Comparison of ENCODE assay signal across 7 mouse cellular contexts in the genomic region with DNA sequence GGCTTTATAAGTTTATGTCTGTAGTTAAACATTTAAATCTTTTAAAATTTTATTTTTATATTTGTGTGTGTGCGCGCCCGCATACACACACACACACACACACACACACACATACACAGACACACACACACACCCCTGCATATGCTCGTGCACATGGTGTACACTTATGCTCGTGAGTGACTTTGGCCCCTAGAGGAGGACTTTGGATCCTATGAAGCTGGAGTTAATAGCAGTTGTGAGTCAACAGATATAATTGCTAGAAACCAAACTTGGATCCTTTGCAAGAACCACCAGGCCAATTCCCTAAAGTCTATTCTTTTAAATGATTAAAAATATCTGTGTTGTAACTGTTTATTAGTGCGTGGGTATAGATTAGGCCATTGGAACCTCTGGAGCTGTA. TPM values are rescaled to one million over a fixed set of nuclear protein-coding genes. Genes with fewer than 3 reads are reported as not detected.
DNase-seq lines count a peak whose midpoint lies in the region; ATAC-seq and TF ChIP-seq lines count a peak whose summit lies in the region.

No protein-coding gene starts in this region.

- no peak; the same call in 1 of the 2 replicates for TF ChIP-seq CTCF in left cerebral cortex, adult 2 months (IDR thresholded peaks at IDR 0.05)

- intact Hi-C loops in left cerebral cortex, adult 2 months (cut with DNase I): no loop called here
- intact Hi-C loops in left cerebral cortex, postnatal 14 days (cut with DNase I): no loop called here

- no peak for DNase-seq in left cerebral cortex, adult 2 months (ENCODE audit: extremely low spot score in 1 of 2, low spot score in 2 of 2)
- DNase-seq in left cerebral cortex, postnatal 14 days (ENCODE audit: low spot score in 2 of 2): no peak
- no peak for DNase-seq in forebrain, embryonic 11.5 days (ENCODE audit: low spot score)
- no peak for DNase-seq in adrenal gland, postnatal 36 days
- no peak for DNase-seq in urinary bladder, adult 18-20 months (ENCODE audit: low spot score in 2 of 2)

- no peaks in the 10 kb centered on the region for H3K36me3 ChIP-seq in forebrain, embryonic 11.5 days (ENCODE audit: control insufficient read depth, insufficient read depth, low read length)
- H3K36me3 ChIP-seq in hindbrain, embryonic 13.5 days: no peaks in the 10 kb centered on the region
- H3K36me3 ChIP-seq in neural tube, embryonic 14.5 days (ENCODE audit: control insufficient read depth, insufficient read depth, low read length): no peaks in the 10 kb centered on the region

- H3K9ac ChIP-seq in forebrain, embryonic 11.5 days (ENCODE audit: low read length): no peak overlapping the region
- no peak overlapping the region for H3K9ac ChIP-seq in hindbrain, embryonic 13.5 days
- H3K9ac ChIP-seq in neural tube, embryonic 14.5 days (replicated peaks; ENCODE audit: low read depth, low read length): no peak overlapping the region

- no peak; the same call in 1 of the 2 replicates for ATAC-seq in forebrain, embryonic 11.5 days (replicated peaks; ENCODE audit: low FRiP score)
- ATAC-seq in hindbrain, embryonic 13.5 days (ENCODE audit: low FRiP score): peak; percentile 71
- peak; percentile 50; the same call in 1 of the 2 replicates for ATAC-seq in neural tube, embryonic 14.5 days (ENCODE audit: low read depth)

- no peaks in the 10 kb centered on the region for H3K9me3 ChIP-seq in forebrain, embryonic 11.5 days (ENCODE audit: control insufficient read depth, low read length)
- H3K9me3 ChIP-seq in hindbrain, embryonic 13.5 days: no peaks in the 10 kb centered on the region
- H3K9me3 ChIP-seq in neural tube, embryonic 14.5 days (ENCODE audit: control insufficient read depth, low read length): no peaks in the 10 kb centered on the region

- no peaks in the 10 kb centered on the region; the same call in 1 of the 2 replicates for H3K4me1 ChIP-seq in forebrain, embryonic 11.5 days (replicated peaks; ENCODE audit: control insufficient read depth, insufficient read depth, low read length)
- H3K4me1 ChIP-seq in hindbrain, embryonic 13.5 days (replicated peaks): peaks cover 33% of the 10 kb centered on the region
- H3K4me1 ChIP-seq in neural tube, embryonic 14.5 days (ENCODE audit: control insufficient read depth, insufficient read depth, low read length): peaks cover 20% of the 10 kb centered on the region

- H3K4me2 ChIP-seq in forebrain, embryonic 11.5 days (ENCODE audit: low read depth, low read length, severe bottlenecking): no peak overlapping the region
- H3K4me2 ChIP-seq in hindbrain, embryonic 13.5 days: no peak overlapping the region
- H3K4me2 ChIP-seq in neural tube, embryonic 14.5 days (ENCODE audit: low read depth, low read length): no peak overlapping the region

- peak overlapping the region; percentile 86 for H3K27ac ChIP-seq in left cerebral cortex, adult 2 months
- H3K27ac ChIP-seq in forebrain, embryonic 11.5 days (ENCODE audit: low read depth, low read length): peak overlapping the region; percentile 55; the same call in 1 of the 2 replicates
- H3K27ac ChIP-seq in hindbrain, embryonic 13.5 days: peak overlapping the region; percentile 94
- peak overlapping the region; percentile 81 for H3K27ac ChIP-seq in neural tube, embryonic 14.5 days (ENCODE audit: low read depth, low read length)

- 86% methylated on average over 6 of the region's 6 CpGs for WGBS in forebrain, embryonic 11.5 days
- 65% methylated on average over 6 of the region's 6 CpGs for WGBS in hindbrain, embryonic 13.5 days
- WGBS in neural tube, embryonic 14.5 days: 71% methylated on average over 6 of the region's 6 CpGs

- no peak overlapping the region for H3K4me3 ChIP-seq in left cerebral cortex, adult 2 months
- H3K4me3 ChIP-seq in forebrain, embryonic 11.5 days (ENCODE audit: low read depth, low read length): no peak overlapping the region
- no peak overlapping the region for H3K4me3 ChIP-seq in hindbrain, embryonic 13.5 days
- H3K4me3 ChIP-seq in neural tube, embryonic 14.5 days (ENCODE audit: low read depth, low read length): no peak overlapping the region

- H3K27me3 ChIP-seq in forebrain, embryonic 11.5 days (ENCODE audit: control insufficient read depth, insufficient read depth, low read length): no peaks in the 10 kb centered on the region
- H3K27me3 ChIP-seq in hindbrain, embryonic 13.5 days: no peaks in the 10 kb centered on the region
- no peaks in the 10 kb centered on the region for H3K27me3 ChIP-seq in neural tube, embryonic 14.5 days (ENCODE audit: control insufficient read depth, insufficient read depth, low read length)

RNA-seq across cellular contexts. Expression of a gene that starts 42.8 kb away (rescaled TPM):
- total RNA-seq in left cerebral cortex, adult 2 months (2021): 100 to 1,000 TPM; 119 to 122 TPM
- 100 to 1,000 TPM; 118 to 122 TPM for total RNA-seq in left cerebral cortex, postnatal 14 days (2021)
- polyA plus RNA-seq in forebrain, embryonic 11.5 days (2014; fragmentation: Nextera tagmentation; extraction: Ambion mirVana): 57.8 and 66.6 TPM in 2 replicates
- polyA plus RNA-seq in hindbrain, embryonic 13.5 days (2015; fragmentation: Nextera tagmentation; extraction: Ambion mirVana): 43.3 and 43.5 TPM in 2 replicates
- 49.2 and 59.5 TPM in 2 replicates for polyA plus RNA-seq in neural tube, embryonic 14.5 days (2014; fragmentation: Nextera tagmentation; extraction: Ambion mirVana)
- total RNA-seq in adrenal gland, postnatal 36 days (2021): 10 to 100 TPM; 54.0 to 74.3 TPM
